Mouse (Mus musculus): ENCODE measurements around the gene Mink1. TPM values are rescaled to one million over a fixed set of nuclear protein-coding genes. Genes with fewer than 3 reads are reported as not detected.
"Not testable (repeated sequence)": the region's sequence is repeated elsewhere in the genome, so short reads cannot be mapped to it uniquely, and the experiment has no call there.

The Mink1 gene
- 100 to 1,000 TPM; 208 to 249 TPM for total RNA-seq (2021)
- long read RNA-seq, full-length matches to known transcripts: 3 of 35 reads
- long read RNA-seq, partial matches to known transcripts: 17 of 35 reads
- long read RNA-seq, other reads (novel, unspliced or antisense): 15 of 35 reads

DNA sequence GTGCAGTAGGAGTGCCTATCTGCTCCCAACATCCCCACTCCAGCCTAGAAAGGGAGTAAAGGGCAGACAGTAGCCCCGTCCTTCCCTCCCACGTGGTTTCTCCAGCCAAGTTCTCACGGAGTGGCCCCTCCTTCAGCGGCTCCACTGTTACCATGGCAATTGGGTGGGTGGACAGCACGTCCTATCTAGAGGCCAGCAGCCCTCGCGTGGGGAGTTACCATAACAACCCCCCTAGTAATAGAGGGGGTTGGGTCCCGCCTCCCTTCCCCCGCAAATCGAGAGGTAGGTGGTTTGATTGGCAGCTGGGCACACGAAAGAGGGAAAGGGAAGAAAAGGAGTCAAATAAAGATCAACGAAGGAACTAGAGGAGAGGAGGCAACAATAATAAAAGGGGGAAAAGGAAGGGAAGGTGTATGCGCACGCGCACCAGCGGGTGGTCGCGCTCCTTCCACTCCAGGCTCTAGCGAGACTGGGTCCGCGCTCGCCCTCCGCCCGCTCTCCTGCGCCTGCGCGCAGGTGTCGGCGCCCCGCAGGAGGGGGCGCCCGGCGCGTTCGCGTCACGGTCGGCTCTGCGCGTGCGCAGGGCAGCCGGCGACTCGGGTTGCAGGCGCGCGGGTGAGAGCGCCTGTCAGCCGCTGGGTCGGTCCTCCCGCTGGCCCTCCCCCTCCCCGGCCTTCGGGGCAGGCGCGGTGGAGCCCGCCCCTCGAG, at the start of gene Mink1:
Gene Mink1, plus strand, starts transcription at position 595 of the 708 bp plus-strand sequence.
- DNase-seq (ENCODE audit: low spot score in 2 of 2): peak; percentile 87 to 92

- DNase-seq (ENCODE audit: low spot score in 2 of 2): no peak
Observed at GRCm38 (mm10) chr11:70513520-70513919, 49.2 kb upstream of the Mink1 start.

DNA sequence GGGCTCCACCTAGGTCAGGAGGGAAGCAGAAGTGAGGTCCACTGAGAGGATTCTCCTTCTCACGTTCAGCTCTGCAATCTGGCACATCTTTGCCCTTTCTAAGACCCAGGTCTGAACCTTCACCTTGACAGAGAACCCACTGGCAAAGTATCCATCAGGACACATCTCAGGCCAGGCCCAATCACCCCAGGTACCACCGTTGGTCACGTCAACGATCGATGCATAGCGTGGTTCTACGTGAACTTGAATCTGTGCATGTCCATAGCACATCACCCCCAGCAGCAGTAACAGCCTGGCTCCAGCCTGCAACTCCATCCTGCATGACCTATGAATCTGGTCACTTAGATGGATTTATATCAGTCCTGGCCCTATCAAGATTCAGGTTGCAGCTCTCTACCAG, 48.4 kb upstream of the Mink1 start, which contains the start of gene Vmo1:
Gene Vmo1, minus strand, starts transcription at position 329 of the 400 bp plus-strand sequence.
- DNase-seq (ENCODE audit: low spot score in 2 of 2): no peak

- peak; percentile 16 to 41 for DNase-seq (ENCODE audit: low spot score in 2 of 2)
Observed at GRCm38 (mm10) chr11:70516352-70516751, 46.3 kb upstream of the Mink1 start.

DNA sequence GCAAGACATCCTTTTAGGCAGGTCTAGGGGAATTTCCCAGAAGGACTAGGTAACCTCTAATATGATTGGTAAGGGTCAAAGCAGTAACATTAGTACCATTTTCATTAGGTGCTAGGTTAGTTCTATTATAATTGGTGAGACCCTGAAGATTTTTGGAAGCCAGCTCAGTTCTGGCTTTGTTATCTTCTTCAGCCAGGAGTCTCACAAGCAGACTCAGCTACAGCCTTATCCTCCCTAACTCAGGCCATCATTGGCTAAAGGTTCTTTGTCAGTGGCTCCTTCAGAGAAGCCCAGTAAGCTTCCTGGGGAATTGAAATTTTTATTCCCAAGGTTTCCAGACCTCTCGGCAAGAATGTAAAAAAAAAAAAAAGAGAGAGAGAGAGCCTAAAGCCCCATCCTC, 44.2 kb upstream of the Mink1 start:
- no peak for DNase-seq (ENCODE audit: low spot score in 2 of 2)

GRCm38 (mm10) chr11:70518923-70519322, 43.8 kb upstream of the Mink1 start, which contains the start of gene Gltpd2:
Gene Gltpd2, plus strand, starts transcription at chr11:70519196.
- DNase-seq (ENCODE audit: low spot score in 2 of 2): no peak

GRCm38 (mm10) chr11:70520178-70520769, 42.4 kb upstream of the Mink1 start:
- DNase-seq (ENCODE audit: low spot score in 2 of 2): peak; percentile 30 to 48

- DNase-seq (ENCODE audit: low spot score in 2 of 2): not testable (repeated sequence)
Observed at GRCm38 (mm10) chr11:70523306-70523989, 39.2 kb upstream of the Mink1 start.

DNA sequence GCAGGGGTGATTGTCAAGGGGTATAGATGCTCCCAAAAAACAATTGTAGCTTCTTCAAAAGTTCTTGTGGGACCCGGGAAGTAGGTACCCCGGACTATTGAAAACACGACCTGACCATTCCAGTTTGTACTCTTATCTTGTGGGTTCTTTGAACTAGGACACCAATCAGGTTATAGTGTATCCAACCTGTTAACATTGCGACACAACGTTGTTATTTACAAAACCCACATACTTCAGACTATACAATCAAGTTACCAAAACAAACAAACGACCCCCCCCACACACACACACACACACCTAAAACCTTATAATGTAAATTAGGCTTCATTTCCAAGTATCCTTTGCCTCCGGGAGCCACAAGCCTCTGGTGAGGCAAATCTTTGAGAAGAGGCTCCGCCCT, 37.9 kb upstream of the Mink1 start:
- DNase-seq (ENCODE audit: low spot score in 2 of 2): no peak

DNA sequence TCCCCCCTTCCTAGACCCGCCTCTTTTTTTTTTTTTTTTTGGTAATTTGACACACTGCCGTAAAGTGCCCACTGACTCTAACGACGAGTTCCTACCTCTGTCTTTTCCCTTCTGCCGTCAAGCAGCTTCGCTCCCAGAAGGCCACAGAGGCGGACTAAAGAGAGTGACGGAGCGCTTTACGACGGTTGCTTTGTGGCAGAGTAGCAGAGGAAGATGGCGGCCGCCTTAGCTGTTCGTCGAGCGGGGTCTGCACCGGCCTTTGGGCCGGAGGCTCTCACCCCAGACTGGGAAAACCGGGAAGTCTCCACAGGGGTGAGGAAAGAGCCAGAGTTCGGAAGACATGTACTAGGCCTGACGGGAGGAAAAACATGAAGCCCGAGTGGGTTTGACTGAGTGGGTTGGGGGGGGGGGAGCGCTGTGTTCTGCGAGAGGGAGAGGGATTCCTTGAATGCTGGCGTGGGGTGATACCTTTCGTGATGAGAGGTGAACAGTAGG, 37.5 kb upstream of the Mink1 start, which contains the start of gene Psmb6:
Gene Psmb6, plus strand, starts transcription at position 184 of the 495 bp plus-strand sequence.
- DNase-seq (ENCODE audit: low spot score in 2 of 2): peak; percentile 90 to 91

- no peak for DNase-seq (ENCODE audit: low spot score in 2 of 2)
Observed at GRCm38 (mm10) chr11:70525726-70526125, 37.0 kb upstream of the Mink1 start.

DNA sequence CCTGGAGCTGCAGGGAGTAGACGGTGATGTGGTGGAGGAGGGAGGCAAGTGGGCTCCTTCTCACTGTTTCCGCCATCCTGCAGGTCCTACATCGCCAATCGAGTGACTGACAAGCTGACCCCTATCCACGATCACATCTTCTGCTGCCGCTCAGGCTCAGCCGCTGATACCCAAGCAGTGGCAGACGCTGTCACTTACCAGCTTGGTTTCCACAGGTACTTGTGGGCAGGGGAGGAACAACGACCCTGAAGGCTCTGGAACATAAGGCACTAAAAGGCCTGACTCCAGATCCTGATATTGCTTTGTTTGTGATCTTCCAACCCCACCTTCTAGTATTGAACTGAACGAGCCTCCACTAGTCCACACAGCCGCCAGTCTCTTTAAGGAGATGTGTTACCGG, 36.5 kb upstream of the Mink1 start:
- no peak for DNase-seq (ENCODE audit: low spot score in 2 of 2)

DNA sequence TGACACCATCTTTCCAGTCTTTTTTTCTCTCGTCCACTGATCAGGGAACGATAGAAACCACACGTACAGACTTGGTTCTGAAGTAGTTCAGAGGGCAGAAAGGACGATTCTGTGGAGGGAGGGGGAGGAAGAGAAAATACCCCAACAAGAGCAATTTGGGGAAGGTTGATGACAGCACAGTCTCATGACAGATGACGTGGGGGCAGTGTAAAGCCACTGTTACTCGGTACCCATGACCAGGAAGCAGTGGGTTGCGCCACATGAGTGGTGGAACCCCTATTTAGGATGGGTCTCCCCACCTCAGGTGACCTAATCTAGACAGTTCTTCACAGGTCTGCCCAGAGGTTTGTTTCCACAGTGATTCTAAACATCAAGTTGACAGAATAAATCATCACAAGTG, 34.1 kb upstream of the Mink1 start:
- no peak for DNase-seq (ENCODE audit: low spot score in 2 of 2)

DNA sequence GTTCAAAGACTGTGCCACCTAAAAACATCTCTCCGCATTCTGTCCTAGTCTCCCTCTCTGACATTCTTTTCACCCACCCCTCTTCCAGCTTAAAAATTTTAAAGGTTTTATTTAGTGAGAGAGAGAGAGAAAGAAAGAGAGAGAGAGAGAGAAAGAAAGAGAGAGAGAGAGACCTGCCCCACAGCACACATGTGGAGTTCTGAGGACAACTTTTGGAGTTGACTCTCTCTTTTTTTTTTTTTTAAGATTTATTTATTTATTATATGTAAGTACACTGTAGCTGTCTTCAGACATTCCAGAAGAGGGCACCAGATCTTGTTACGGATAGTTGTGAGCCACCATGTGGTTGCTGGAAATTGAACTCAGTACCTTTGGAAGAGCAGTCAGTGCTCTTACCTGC, 31.6 kb upstream of the Mink1 start:
- not testable (repeated sequence) for DNase-seq (ENCODE audit: low spot score in 2 of 2)

DNA sequence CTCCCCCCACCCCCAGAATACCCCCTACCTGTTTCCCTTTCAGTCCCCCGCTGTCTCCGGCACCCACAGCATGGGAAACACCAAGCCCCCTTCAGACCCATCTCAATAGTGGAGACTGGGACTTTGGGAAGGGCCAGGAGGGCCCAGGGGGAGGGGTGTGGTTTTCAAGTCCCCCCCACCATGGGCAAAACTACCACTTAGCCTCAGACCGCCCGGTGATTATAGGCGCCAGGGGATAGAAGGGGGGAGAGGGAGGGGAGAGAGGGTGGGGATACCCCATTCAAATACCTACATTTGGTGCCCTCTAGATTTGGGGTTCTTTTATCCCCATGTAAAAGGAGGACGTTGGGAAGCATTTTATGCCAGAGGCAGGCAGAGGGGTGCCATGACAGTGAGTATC, 29.8 kb upstream of the Mink1 start, which contains the start of gene Gm40193:
Gene Gm40193, minus strand, starts transcription at position 101 of the 400 bp plus-strand sequence.
- no peak for DNase-seq (ENCODE audit: low spot score in 2 of 2)

DNA sequence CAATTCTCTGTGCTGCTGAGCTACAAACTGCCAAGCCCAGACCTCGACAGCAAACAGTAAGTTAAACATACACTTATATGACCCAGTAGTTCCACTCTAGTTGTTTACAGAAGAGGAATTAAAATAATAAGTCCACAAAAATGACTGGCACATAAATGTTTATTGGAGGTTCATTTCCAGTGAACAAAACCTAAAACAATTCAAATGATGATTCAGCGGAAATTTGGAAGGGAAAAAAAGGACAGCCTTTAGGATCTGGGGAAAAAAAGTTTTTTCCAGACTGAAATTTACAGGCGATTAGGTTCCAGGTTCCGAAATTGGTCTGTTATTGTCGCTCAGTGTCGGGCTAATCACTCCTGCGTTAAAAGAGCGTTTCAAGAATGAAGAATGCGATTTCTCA, 23.3 kb upstream of the Mink1 start:
- no peak for DNase-seq (ENCODE audit: low spot score in 2 of 2)

DNA sequence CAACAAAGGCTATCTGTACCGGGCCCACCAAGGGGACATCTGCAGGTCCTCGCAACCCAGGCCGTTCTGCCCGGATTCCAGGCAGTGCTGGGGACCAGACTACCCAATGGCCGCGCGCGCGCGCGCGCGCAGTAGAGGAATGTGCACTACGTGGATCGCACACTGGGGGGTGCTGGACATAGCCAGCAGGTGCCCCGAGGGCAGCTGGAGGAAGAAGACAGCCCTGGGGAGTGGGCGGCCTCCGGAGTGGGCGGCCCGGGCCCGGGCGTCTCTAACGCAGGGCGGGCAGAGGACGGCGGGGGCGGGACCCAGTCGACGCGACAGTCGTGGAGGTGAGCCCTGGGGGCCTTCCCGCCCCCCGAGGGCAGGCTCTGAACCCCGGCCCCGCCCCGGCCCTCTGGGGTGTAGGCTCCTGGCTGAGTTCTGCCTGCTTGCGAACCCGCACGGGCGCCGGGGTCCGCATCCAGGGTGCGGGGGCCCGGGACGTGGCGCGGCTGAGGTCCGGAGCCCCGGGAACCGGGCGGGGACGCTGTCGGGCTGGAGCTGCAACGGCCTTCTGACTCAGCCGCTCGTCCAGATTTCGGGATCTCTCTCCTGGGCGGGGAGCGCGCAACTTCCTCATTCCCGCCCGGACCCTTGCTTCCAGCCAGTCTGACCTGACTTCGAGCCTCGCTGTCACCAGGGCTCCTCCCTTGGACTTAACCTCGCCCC, 22.6 kb upstream of the Mink1 start, which contains the start of gene Pld2:
Gene Pld2, plus strand, starts transcription at position 188 of the 711 bp plus-strand sequence.
- DNase-seq (ENCODE audit: low spot score in 2 of 2): peak; percentile 81 to 85

GRCm38 (mm10) chr11:70540928-70541327, 21.8 kb upstream of the Mink1 start:
- DNase-seq (ENCODE audit: low spot score in 2 of 2): no peak

GRCm38 (mm10) chr11:70541415-70541814, 21.3 kb upstream of the Mink1 start:
- DNase-seq (ENCODE audit: low spot score in 2 of 2): peak; percentile 48 to 52

DNA sequence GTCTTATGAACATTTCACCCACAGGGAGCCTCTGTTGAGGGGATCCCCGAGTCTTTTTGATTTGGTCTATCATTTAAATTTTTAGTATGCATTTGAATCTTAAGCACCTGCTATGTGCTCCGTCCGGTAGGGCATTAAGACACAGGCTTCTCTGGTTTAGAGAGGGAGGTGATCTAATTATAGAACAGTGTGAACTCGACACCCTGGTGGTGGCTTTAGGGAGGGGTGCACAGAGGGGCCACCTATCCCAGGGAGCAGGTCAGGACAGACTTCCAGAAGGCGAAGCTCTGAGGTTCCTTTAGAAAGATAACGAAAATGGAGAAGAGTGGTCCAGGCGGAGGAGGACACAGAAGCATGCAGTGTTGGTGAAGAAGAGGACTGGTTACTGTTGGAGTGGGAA, 18.2 kb upstream of the Mink1 start:
- no peak for DNase-seq (ENCODE audit: low spot score in 2 of 2)

DNA sequence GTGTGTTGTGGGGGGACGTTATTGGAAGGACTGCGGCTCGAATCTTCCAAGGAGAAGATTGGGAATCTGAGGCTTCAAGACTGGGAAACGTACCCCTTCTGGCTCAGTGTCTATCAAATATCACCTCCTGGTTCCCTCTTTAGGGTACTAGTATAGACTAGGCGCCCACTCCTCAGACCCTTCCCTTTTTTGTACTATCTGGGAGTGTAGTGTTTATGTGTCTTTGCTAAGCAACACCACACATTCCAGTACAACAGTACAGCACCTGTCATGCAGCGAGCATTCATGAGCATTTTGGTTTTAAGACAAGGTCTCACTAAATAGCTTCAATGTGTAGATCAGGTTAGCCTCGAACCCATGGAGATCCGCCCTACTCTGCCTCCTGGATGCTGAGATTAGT, 11.2 kb upstream of the Mink1 start:
- no peak for DNase-seq (ENCODE audit: low spot score in 2 of 2)
